8 mouse cellular contexts compared by ENCODE assay signal in genomic region chr11:68871748-68872147, GRCm38 (mm10). TPM values are rescaled to one million over a fixed set of nuclear protein-coding genes. Genes with fewer than 3 reads are reported as not detected.
DNase-seq lines count a peak whose midpoint lies in the region; ATAC-seq and TF ChIP-seq lines count a peak whose summit lies in the region.

Gene Ndel1 (minus strand): TSS chr11:68871858.

- no peaks in the 10 kb centered on the region for H3K9me3 ChIP-seq in heart, embryonic 14.5 days (ENCODE audit: control insufficient read depth, low read length)
- no peaks in the 10 kb centered on the region for H3K9me3 ChIP-seq in liver, postnatal 0 days (ENCODE audit: low read length)
- H3K9me3 ChIP-seq in neural tube, embryonic 15.5 days (replicated peaks), result no peaks in the 10 kb centered on the region

- no peaks in the 10 kb centered on the region for H3K36me3 ChIP-seq in thymus, adult 2 months (ENCODE audit: control insufficient read depth, insufficient read depth, low read length)
- no peaks in the 10 kb centered on the region for H3K36me3 ChIP-seq in heart, embryonic 14.5 days (ENCODE audit: control insufficient read depth, insufficient read depth, low read length)
- H3K36me3 ChIP-seq in liver, postnatal 0 days (replicated peaks; ENCODE audit: insufficient read depth, low read length), result no peaks in the 10 kb centered on the region
- no peaks in the 10 kb centered on the region for H3K36me3 ChIP-seq in neural tube, embryonic 15.5 days

- TF ChIP-seq CTCF in thymus, adult 2 months (IDR thresholded peaks at IDR 0.05; ENCODE audit: borderline replicate concordance, control insufficient read depth, extremely low read depth, insufficient read depth, low read length, poor library complexity), result no peak
- no peak for TF ChIP-seq CTCF in embryonic fibroblast, embryonic 13.5 days (IDR thresholded peaks at IDR 0.05; ENCODE audit: borderline replicate concordance, insufficient read depth, low read length)
- TF ChIP-seq CTCF in liver, postnatal 0 days (IDR thresholded peaks at IDR 0.05; ENCODE audit: low read depth), result no peak

- no peak within 1 kb of the TSS for H3K9ac ChIP-seq in heart, embryonic 14.5 days (ENCODE audit: low read length)
- no peak within 1 kb of the TSS for H3K9ac ChIP-seq in liver, postnatal 0 days (replicated peaks)
- no peak within 1 kb of the TSS for H3K9ac ChIP-seq in neural tube, embryonic 15.5 days (replicated peaks)

- no peak within 1 kb of the TSS for H3K27ac ChIP-seq in thymus, adult 2 months (ENCODE audit: control insufficient read depth, insufficient read depth, low read length)
- H3K27ac ChIP-seq in embryonic fibroblast, embryonic 13.5 days (ENCODE audit: insufficient read depth, low read length), result no peak within 1 kb of the TSS
- H3K27ac ChIP-seq in heart, embryonic 14.5 days (replicated peaks in 1 of 2; ENCODE audit: control insufficient read depth in 1 of 2, insufficient read depth in 1 of 2, low read depth in 2 of 2, low read length in 2 of 2), result no peak within 1 kb of the TSS; a peak in 1 of 4 replicates
- peak within 1 kb of the TSS; percentile 41; the same call in 1 of the 2 replicates for H3K27ac ChIP-seq in liver, postnatal 0 days (ENCODE audit: low read depth)
- no peak within 1 kb of the TSS for H3K27ac ChIP-seq in neural tube, embryonic 15.5 days (replicated peaks)

- H3K27me3 ChIP-seq in thymus, adult 2 months (ENCODE audit: control insufficient read depth, insufficient read depth, low read length), result no peaks in the 10 kb centered on the region
- no peaks in the 10 kb centered on the region for H3K27me3 ChIP-seq in heart, embryonic 14.5 days (ENCODE audit: control insufficient read depth, insufficient read depth, low read length)
- H3K27me3 ChIP-seq in liver, postnatal 0 days (ENCODE audit: insufficient read depth, low read length), result no peaks in the 10 kb centered on the region
- H3K27me3 ChIP-seq in neural tube, embryonic 15.5 days (replicated peaks), result no peaks in the 10 kb centered on the region

- no peak for TF ChIP-seq POLR2A in thymus, adult 2 months (IDR thresholded peaks at IDR 0.05; ENCODE audit: control insufficient read depth, extremely low read depth, insufficient read depth, low read length, poor library complexity)
- no peak for TF ChIP-seq POLR2A in embryonic fibroblast, embryonic 13.5 days (IDR thresholded peaks at IDR 0.05; ENCODE audit: low read depth, low read length)

- H3K4me3 ChIP-seq in thymus, adult 2 months (ENCODE audit: control insufficient read depth, insufficient read depth, low read length), result no peak within 1 kb of the TSS
- no peak within 1 kb of the TSS for H3K4me3 ChIP-seq in embryonic fibroblast, embryonic 13.5 days (ENCODE audit: insufficient read depth, low read length)
- H3K4me3 ChIP-seq in heart, embryonic 14.5 days (ENCODE audit: control insufficient read depth in 1 of 2, insufficient read depth in 1 of 2, low read depth in 1 of 2, low read length in 2 of 2), result no peak within 1 kb of the TSS
- no peak within 1 kb of the TSS for H3K4me3 ChIP-seq in liver, postnatal 0 days (ENCODE audit: low read depth, low read length)
- no peak within 1 kb of the TSS for H3K4me3 ChIP-seq in neural tube, embryonic 15.5 days (replicated peaks)

- no peak within 1 kb of the TSS for H3K4me2 ChIP-seq in heart, embryonic 14.5 days (ENCODE audit: low read length)
- H3K4me2 ChIP-seq in liver, postnatal 0 days (ENCODE audit: low read depth, low read length), result 0 out of 2 replicates have a peak within 1 kb of the TSS, but pooled peaks have one; percentile 11
- H3K4me2 ChIP-seq in neural tube, embryonic 15.5 days, result no peak within 1 kb of the TSS

- DNase-seq in thymus, adult 2 months, result no peak
- DNase-seq in thymus, adult 18-20 months, result no peak
- DNase-seq in kidney, postnatal 10 days, result peak; percentile 72
- DNase-seq in liver, postnatal 0 days, result peak; percentile 75
- DNase-seq in cerebellum, adult 9-11 months, result no peak

- ATAC-seq in heart, embryonic 14.5 days (ENCODE audit: insufficient number of reproducible peaks, insufficient read depth, low FRiP score, low read depth), result peak; percentile 24; the same call in 1 of the 2 replicates
- peak; percentile 77 for ATAC-seq in liver, postnatal 0 days
- no peak for ATAC-seq in neural tube, embryonic 15.5 days (ENCODE audit: low FRiP score)

- peaks cover 5% of the 10 kb centered on the region for H3K4me1 ChIP-seq in thymus, adult 2 months (replicated peaks; ENCODE audit: control insufficient read depth, insufficient read depth, low read length)
- no peaks in the 10 kb centered on the region for H3K4me1 ChIP-seq in embryonic fibroblast, embryonic 13.5 days (ENCODE audit: control insufficient read depth, insufficient read depth, low read length)
- H3K4me1 ChIP-seq in heart, embryonic 14.5 days (ENCODE audit: control insufficient read depth in 2 of 2, insufficient read depth in 2 of 2, low read length in 2 of 2), result peaks cover 4 to 9% of the 10 kb centered on the region in 2 experiments; a peak in 3 of 4 replicates
- H3K4me1 ChIP-seq in liver, postnatal 0 days (ENCODE audit: insufficient read depth), result peaks cover 6% of the 10 kb centered on the region
- H3K4me1 ChIP-seq in neural tube, embryonic 15.5 days, result no peaks in the 10 kb centered on the region

- TF ChIP-seq EP300 in liver, postnatal 0 days (IDR thresholded peaks at IDR 0.05; ENCODE audit: low read depth), result peak; percentile 61

- WGBS in thymus, adult 2 months, result 62% methylated on average over 6 of the region's 6 CpGs
- 46% methylated on average over 6 of the region's 6 CpGs for WGBS in heart, embryonic 14.5 days
- 27% methylated on average over 6 of the region's 6 CpGs for WGBS in liver, postnatal 0 days (ENCODE audit: insufficient replicate concordance)
- 38% methylated on average over 6 of the region's 6 CpGs for WGBS in neural tube, embryonic 15.5 days

RNA-seq across cellular contexts. Expression of gene Ndel1, which starts in this region (rescaled TPM):
- polyA plus RNA-seq in thymus, adult 2 months (2012; rRNA removed), result 51.3 and 57.0 TPM in 2 replicates
- polyA plus RNA-seq in embryonic fibroblast, embryonic 13.5 days (2011; ENCODE audit: insufficient read length, low read depth, missing spikeins), result 107 and 122 TPM in 2 replicates
- 61.8 and 63.2 TPM in 2 replicates for polyA plus RNA-seq in heart, embryonic 14.5 days (2014; fragmentation: Nextera tagmentation; extraction: Ambion mirVana)
- 32.8 and 33.8 TPM in 2 replicates for polyA plus RNA-seq in liver, postnatal 0 days (2015; fragmentation: Nextera tagmentation; extraction: Ambion mirVana)
- 111 and 115 TPM in 2 replicates for polyA plus RNA-seq in neural tube, embryonic 15.5 days (2015; fragmentation: Nextera tagmentation; extraction: Ambion mirVana)

Comparison
In these comparisons a context has a peak if more than half of its experiments do, and no peak if none do; other contexts are left out.
1. DNase-seq: peak in kidney, postnatal 10 days (single experiment) and liver, postnatal 0 days (single experiment); none in thymus, adult 2 months (single experiment), thymus, adult 18-20 months (0 of 2) and cerebellum, adult 9-11 months (single experiment).